Mouse (Mus musculus) bone marrow macrophage, adult 2 months (primary cell): ENCODE data around the gene Mroh9.

Experiments
- CTCF ChIP-seq: IDR thresholded peaks from 2 replicates; pipeline ENCODE4 v1.5.1; 2012; ENCODE audit warnings: low read depth, mild to moderate bottlenecking, low read length, moderate library complexity
- POLR2A ChIP-seq: IDR thresholded peaks from 2 replicates; pipeline ENCODE4 v1.6.1; 2012; ENCODE audit warnings: mild to moderate bottlenecking, low read depth, low read length, borderline replicate concordance

GRCm38 (mm10) chr1:163126175-163126881 lies 40.9 kb upstream of the Mroh9 start:
- TF ChIP-seq CTCF, result no peak
- no peak for TF ChIP-seq POLR2A
